Mouse (Mus musculus) small intestine, adult 10 weeks (tissue): ENCODE data around the gene Gm28269. TPM values are rescaled to one million over a fixed set of nuclear protein-coding genes. Genes with fewer than 3 reads are reported as not detected.

ENCODE experiments used
- polyA plus RNA-seq: library from polyadenylated mRNA; stranded (reverse); fragments of 350-450 nt; fragmentation: Illumina TruSeq; extraction: RNeasy Lipid Tissue Mini Kit (QIAGEN cat#74804); gene quantifications from one replicate; pipeline ENCODE4 v1.2.3, GENCODE M21; 2014; ENCODE audit warnings: low replicate concordance

Gm28269 gene
- not detected for polyA plus RNA-seq

DNA sequence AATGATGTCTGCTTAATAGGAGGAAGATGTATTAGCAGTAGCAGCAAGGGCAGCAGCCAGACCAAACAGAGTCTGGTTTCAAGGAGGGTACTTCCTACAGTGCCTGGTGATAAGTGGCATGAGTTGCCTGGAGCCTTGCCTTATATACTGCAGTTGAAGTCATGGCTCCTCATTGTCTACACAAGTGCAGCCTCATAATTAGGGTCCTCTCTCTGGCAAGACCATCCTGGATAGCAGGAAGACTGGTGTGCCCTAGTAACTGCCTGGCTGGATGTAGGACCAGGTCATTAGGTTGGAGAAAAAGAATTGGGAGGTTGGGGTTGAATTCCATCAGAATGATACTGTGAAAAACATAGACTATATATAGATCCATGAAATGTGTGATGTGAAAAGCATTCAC, at the start of gene Gm28269:
TSS of gene Gm28269 (minus strand) at position 101 of the 400 bp plus-strand sequence.

DNA sequence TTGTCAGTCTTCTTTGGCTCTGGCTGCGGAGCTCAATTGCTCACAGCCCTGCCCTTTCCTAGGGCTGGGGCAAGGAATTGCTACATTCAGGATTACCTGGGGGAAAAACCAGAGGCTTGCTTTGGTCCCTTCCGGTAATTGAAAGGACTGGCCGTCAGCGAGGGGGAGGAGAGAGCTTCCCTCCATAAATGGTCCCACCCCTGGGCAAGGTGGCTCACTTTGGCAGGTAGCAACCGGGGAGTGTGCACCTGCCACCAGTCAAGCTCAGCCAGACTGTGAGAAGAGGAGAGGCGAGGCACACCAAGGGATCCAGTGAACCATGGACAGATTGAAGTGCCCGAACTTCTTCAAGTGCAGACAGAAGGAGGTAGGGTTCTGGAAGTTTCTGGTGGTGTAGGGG, 30.1 kb downstream of the Gm28269 start, which contains the start of gene Slc6a14:
TSS of gene Slc6a14 (plus strand) at position 68 of the 400 bp plus-strand sequence.

Other genes with a start within 250 kb of the Gm28269 start
- gene Slc6a14, start 30.2 kb downstream of the Gm28269 start, polyA plus RNA-seq, result 0.11 TPM